Mouse (Mus musculus) brain, embryonic 14.5 days (tissue): ENCODE measurements around the gene Prmt3.

Experiments
- CTCF ChIP-seq: fragments of 200-500 bp; IDR thresholded peaks from 2 replicates; pipeline ENCODE4 v1.5.1; 2012; ENCODE audit warnings: inconsistent platforms, mild to moderate bottlenecking, moderate library complexity, borderline replicate concordance; ENCODE audit not compliant: insufficient read depth, insufficient read length; ENCODE audit errors: extremely low read depth
- POLR2A ChIP-seq: fragments of 200-500 bp; IDR thresholded peaks from 2 replicates; pipeline ENCODE4 v1.6.1; 2012; ENCODE audit warnings: mild to moderate bottlenecking, inconsistent platforms, borderline replicate concordance; ENCODE audit not compliant: poor library complexity, insufficient read depth, insufficient read length, severe bottlenecking; ENCODE audit errors: extremely low read depth

GRCm38 (mm10) chr7:49842366-49843282 lies 64.5 kb downstream of the Prmt3 start:
- TF ChIP-seq CTCF (no peak), POLR2A (no peak)
